Mouse (Mus musculus) erythroblast, adult 5-6 weeks (primary cell): ENCODE results near the gene Dpep2nb. TPM values are rescaled to one million over a fixed set of nuclear protein-coding genes. Genes with fewer than 3 reads are reported as not detected.
A peak's percentile ranks its signal among the peaks of the same experiment; 100 is the strongest.

Source experiments
- ATAC-seq: replicated peaks from 2 replicates; pipeline ENCODE4 v1.8.0; 2016; ENCODE audit warnings: moderate number of reproducible peaks, mild to moderate bottlenecking, moderate TSS enrichment, inconsistent platforms; ENCODE audit not compliant: poor library complexity, low FRiP score, severe bottlenecking
- total RNA-seq, 2 experiments: library from RNA; stranded (forward) in 1 of 2; stranded (reverse) in 1 of 2; fragments of 150-400 nt in 1 of 2; fragments of 200-764, 138-1000 nt in 1 of 2; gene quantifications; 2 replicates each; pipeline versions ENCODE4 v1.2.3 to v1.2.4; 2015 to 2017; ENCODE audit warnings: low replicate concordance in 2 of 2

Gene Dpep2nb
- not detected in 2 replicates for total RNA-seq (2015; ENCODE audit: low replicate concordance)
- not detected in 2 replicates for total RNA-seq (2017; ENCODE audit: low replicate concordance)

DNA sequence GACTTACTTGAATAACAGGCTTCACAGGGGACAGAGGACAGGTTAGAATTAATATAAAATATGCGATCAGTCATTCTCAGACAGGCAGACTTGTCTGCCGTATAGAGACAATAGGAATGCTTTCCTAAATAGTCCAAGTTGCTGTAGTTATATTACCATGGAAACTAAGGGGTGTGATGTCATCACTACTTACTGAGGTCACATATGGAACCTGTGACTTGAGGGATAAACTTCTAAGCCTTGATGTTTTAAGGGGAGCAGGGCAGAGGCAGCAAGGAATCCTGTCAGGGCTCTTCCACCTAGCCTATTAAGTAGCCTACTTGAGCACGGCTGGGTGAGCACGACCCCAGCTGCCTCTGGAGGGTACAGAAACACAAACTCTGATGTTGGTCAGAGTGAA is at the start of gene Dpep2nb:
Gene Dpep2nb (minus strand): TSS at position 101 of the 400 bp plus-strand sequence.
- no peak for ATAC-seq

DNA sequence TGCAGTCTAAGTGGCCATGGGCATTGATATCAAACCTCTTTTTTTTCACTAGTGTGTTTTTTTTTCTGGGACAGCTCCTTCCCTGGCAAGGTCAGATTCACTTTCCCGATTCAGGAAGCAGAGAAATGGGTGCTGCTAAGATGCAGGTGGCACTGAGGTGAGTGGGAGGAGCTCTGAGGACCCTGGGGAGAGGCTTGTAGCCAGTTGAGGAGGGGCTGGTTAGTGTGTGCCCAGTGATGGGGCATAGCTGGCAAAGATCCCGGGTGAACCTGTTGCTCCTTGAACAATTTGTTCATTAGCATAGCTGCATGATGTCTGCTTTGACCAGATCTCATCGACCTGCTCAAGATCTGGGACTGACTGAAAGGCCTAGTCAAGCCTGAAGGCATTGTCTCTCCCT is 49.3 kb upstream of the Dpep2nb start:
- ATAC-seq = no peak

DNA sequence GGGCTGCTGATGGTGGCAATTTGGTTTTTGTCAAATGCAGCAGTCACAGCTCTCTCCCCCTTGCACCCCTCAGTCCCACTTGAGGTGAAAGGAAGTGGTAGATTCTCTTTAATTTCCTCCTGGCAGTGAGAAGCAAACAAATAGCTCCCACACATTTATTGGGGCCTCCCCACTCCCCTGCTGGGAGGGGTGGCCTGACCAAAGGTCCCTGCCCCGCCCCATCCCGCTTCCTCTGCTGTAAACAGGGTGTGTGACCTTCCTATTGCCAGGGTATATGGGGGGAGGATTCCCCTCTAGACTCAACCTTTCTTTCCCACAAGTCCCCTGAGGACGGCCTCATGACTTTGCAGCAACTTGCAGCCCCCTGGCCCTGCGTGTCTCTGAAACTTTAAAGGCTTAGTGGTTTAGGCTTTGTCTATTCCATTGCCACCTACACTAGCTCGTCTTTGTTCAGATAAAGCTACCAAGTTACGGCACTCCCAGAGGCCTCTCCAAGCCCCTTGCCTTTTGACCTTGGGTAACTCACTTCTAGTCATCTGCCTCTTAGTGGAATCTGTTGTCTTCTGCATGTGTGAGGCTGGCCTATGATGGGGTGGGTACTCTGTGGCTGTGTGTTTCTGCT is 48.5 kb upstream of the Dpep2nb start:
- no peak for ATAC-seq

DNA sequence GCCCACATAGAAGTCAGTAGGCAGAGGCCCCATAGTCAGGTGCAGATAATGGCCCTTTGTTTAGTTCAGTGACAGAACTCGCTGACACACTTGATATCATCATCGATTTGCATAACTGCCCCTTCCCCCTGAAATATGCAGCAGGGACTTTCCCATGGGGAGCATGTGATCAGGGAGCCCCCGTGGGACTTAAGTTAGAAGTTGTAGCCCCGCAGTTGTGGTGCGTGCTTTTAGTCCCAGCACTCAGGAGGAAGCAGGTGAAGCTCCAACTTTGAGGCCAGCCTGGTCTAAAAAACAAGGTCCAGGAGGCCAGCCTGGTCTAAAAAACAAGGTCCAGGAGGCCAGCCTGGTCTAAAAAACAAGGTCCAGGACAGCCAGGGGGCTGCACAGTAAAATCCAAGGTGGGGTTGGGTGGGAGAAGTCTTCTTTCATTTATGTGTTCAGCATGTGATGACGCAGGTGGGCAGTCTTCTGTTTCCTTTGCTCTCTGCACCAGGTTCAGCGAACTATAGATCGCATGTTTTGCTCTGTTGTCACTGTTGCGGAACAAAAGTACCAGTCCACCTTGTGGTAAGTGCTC is 46.8 kb upstream of the Dpep2nb start:
- ATAC-seq = no peak

DNA sequence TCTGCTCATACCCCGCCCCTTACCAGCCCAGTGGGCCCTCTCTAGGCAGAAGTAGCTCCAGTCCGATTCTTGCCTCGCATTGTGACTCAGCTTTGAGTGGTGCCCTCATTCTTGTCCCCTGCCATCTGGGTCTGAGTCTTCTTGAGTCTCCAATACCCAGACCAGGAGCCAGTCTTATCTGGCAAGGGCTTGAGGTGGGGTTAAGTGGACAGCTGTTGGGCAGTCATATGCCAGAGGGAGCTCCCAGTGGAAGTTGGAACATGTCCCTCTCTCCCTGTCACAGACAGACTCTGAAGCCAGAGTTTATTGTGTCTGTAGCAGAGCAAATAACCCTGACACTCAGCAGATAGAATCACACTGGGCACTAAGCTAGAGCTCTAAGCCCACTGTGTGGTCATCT is 45.3 kb upstream of the Dpep2nb start:
- ATAC-seq = no peak

DNA sequence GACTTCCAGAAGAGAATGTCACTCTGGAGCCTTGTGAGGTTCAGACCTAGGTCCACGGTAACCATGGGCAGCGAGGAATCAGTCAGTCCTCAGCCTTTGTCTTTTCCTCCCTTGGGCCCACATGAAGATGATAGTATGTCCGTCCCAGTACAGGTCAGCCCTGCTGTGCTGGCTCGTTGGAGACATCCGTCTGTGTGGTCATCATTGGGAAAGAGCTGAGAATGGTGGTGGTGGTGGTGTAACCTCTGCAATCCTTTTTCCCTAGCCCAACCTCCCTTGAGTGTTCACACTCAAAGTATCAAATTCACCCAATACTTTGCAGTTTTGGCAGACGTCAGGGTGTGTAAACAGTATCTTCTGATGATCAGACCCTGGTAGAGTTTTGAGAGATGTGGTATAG is 44.1 kb upstream of the Dpep2nb start:
- ATAC-seq = no peak

DNA sequence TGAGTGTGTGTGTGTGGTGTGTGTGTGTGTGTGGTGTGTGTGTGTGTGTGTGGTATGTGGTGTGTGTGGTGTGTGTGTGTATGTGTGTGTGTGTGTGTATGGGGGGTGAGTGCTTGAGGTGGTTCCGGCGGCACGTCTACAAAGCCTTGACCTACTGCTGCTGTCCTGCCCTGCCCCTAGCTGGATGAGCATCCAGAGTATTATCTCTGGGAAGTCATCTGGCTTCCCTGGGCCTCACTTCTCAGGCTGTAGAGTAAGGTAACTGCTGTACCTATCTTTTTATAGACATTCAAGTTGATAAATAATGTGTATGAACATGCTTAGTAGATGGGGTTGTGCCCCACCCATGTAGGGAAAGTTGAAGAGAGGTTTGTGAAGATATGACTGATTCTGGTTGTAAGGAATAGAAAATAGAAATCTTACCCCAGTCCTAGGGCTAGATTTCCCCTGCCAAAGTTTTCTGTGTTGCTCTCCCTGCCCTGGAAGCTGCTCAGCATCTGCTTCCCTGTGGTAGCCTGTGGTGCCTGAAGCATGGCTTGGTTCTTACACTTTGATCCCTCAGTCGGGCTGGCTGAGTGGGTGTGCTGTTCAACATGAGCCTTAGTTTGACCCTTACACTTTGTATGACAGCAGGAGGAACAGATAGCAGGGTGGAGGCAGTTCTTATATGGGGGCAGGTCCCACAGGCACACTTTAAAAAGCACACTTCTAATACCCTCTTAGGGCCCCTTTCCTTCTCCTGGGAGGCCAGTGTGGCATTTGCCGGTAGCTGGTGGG is 42.3 kb upstream of the Dpep2nb start:
- no peak for ATAC-seq

DNA sequence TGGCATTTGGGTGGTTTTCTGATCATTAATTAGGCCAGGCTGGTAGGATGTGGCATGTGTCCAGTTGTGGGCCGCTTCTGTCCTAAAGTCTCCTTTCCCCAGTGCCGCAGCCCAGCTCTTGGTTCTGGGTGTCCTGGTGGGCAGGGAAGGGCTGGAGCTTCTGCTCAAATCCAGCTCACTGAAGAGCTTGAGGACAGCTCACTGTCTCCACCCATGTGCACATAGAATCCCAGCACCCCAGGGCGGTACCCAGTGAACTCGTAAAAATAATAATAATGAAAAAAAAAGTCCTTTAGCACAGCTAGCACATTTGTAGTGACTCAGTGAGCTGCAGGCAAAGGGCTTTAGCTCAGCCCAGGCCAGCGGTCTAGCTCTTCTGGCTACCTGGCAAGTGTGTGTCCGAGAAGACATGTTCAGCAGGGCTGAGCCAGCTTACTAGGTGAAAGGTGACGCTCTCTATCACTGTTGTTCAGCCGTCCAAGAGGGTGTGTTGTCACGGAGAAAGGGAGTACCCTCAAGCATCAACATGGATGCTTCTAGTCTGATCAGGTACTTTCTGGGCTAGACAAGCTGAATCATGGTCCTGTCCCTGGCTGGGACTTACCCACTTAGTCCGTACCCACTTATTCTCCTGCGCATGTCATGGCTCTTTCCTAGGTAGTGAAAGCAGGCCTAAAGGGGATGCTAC is 41.2 kb upstream of the Dpep2nb start:
- ATAC-seq = no peak

DNA sequence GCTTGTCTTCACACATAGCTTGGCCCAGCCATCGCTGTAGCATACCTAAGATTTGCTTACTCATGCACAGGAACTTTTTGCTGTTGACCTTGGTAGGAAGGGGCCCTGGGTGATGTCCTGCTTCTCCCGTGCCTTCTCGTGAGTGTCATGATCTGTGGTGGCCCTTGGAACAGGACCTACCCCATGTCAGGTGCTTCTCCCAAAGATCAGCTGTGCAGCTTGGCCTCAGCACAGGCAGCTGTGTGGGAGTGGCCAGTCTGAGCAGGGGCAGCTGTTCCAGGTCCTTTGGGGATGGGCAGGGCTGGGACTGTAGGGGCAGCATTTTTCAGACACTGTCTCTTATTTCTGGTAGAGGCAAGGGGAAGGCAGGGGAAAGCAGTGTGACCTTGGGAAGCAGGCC is 38.4 kb upstream of the Dpep2nb start:
- ATAC-seq = peak; percentile 32; the same call in 1 of the 2 replicates

DNA sequence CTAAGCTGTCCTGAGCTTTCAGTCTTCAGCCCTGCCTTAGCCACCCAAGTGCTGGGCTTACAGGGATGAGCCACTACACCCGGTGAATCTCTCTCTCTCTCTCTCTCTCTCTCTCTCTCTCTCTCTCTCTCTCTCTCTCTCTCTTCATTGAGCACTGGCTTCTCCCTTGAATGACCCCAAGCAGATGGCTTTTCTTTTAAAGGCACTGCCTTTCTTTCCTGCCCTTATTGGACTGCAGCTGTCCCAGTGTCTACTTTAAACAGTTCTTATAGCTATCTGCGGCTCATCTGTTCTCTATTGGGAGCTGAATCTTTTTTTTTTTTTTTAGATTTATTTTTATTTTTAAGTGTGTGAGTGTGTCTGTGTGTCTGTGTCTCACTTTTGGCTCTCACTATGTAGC is 37.3 kb upstream of the Dpep2nb start:
- ATAC-seq = no peak

DNA sequence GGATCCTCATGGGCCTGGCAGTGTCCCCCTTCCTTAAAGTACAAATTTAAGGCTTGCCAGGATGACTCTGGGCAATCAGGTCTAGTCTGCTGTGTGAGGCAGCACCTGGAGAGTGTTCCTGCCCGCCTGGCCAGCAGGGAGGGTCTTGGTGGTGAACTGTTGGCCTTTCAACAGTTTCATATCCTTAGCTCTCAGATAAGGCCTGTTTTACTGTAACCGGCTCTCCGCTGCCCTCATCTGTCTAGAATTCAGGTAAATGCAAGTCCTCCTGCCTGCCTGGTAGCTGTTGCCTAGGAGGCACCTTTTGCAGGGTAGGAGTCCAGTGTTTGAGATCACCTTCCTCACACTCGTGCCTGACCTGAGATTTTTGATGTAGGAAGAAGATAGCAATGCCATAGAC is 34.4 kb upstream of the Dpep2nb start:
- ATAC-seq = no peak

DNA sequence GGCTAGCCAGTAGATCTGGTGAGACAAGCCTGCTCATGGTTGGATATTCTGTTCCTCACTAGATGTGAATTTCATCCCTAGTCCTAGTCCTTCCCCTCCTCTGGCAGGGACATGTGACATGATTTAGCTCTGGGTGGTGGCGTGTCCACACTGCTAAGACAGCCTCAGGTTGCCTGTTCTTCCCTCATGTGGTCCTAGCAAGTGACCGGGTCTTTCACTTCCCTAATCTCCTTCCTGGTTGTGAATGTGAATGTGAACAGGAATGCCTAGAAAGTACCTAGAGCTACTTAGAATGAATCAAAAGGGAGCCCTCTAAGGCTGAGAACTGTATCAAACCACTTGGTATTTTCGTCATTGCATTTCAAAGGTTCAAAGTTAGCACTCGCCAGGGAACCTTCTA is 33.8 kb upstream of the Dpep2nb start:
- no peak for ATAC-seq

DNA sequence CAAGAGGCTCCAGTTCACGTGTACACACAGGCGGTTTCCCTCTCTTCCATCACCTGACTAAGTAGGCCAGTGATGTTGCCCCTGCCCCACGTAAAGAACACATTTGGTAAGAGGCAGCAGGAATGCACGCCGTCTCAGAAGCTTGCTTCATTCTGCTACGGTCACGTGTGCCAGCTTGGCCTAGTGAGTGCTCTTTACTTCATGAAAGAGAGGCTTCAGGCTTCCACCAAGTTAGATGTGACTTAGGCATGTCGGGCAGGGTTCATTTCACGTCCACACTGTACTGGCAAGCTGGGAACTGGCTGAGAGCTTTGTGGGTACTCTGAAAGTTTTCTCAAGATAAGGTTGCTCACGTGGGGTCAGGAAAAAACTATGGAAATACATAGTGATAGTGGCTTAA is 32.9 kb upstream of the Dpep2nb start:
- ATAC-seq = no peak

DNA sequence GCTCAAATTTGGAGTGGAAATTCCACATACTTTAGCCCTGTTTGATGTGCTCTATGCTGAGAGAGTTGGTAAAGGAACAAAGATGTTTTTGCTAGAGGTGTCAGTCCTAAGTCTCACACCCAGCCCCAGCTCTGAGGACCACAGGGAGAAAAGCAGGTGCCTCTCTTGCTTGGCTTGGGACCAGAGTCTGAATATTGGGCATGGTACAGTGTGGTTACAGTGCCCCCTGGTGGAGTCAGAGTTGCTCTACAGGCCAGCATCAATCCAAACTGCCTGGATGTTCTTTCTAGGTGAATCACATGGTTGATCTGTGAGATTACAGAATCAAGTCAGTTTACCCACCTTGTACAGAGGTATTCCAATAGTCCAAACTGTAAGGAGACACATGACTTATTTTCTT is 16.7 kb upstream of the Dpep2nb start:
- ATAC-seq = peak; percentile 92

DNA sequence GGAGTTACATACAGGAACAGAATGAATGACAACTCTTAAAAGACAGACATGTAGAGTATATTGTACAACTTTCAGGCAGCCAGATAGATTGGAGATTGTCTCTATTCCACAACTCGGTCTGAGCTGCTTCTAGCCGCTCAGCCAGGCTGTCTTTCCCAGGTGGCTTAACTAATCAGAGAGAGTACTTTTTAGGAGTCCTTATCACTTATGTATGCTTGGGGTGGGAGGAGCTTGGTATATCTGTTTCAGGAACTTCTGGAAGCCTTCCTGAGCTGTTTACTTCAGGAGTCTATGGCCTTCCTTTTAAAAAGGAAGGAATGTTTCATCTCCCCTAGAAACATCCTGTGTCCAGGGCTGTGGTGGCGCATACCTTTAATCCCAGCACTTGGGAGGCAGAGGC is 12.3 kb upstream of the Dpep2nb start:
- peak; percentile 57; the same call in 1 of the 2 replicates for ATAC-seq

DNA sequence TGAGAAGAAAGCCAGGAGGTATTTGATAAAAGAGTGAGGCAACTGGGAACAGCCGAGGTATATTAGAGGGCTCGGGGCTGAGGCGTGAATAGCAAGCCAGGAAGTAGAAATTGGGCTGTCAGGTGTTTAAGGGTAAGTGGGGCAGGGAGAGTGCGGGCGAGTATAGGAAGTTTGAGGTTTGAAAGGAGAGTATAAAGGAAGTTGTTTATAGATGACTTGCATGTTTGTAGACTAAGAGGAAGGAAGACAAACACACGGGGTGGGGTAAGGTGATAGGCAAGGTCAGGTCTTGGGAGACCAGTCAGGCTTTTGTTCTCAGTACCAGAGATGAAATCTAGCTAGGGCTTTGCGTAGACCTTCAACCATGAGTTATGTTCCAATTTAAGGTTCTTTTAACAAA is 11.4 kb upstream of the Dpep2nb start:
- ATAC-seq = peak; percentile 48; the same call in 1 of the 2 replicates

DNA sequence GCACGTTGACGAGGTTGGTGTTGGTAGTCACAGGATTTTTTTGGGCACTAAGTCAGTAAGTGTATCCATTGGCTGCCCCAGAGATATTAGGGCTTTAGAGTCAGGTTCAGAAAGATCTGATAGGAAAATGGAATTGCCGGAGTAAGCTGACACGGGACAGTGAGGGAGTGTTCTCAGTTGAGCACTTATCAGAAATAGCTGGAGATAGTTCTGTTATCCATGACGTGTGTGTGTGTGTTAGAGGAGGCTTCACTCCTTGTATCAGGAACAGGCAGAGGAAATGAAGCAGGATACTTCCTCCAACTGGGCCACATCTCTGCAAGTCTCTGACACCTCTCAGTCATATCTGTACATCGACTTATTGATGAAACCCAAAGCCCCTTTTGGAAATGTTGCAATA is 10.5 kb upstream of the Dpep2nb start:
- no peak for ATAC-seq

DNA sequence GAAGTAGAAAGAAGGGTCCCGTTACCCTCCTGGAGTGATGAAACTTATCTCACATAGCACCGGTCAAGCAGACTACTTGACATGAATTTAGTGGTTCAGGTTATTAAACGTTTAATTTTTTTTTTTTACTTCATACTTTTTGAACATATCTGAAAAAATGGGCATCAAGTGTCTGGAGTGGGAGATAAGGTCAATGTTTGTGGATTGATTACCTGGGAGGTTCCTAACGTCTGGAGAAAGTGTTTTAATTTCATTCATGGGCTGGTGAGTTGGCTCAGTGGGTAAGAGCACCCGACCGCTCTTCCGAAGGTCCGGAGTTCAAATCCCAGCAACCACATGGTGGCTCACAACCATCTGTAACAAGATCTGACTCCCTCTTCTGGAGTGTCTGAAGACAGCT is 6.4 kb upstream of the Dpep2nb start:
- 0 out of 2 replicates have a peak, but pooled peaks have one; percentile 21 for ATAC-seq

DNA sequence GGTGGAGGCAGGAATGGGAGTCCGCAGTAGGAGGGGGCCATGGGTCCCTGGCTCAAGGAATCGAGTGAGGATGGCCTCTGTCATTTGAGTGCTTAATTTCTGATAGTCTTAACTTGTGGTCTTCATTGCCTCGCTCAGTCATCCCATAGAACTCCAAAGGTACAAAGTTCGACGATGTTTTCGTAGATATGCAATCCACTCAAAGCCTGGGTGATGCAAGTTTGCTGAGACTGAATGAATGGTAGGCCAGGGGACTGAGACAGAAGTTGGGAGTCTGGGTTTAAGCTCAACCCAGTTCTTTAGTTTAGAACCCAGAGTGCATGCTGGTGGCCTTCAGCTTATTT is 5.8 kb upstream of the Dpep2nb start, which contains the start of gene Ddx28:
Gene Ddx28 (minus strand): TSS at position 240 of the 344 bp plus-strand sequence.
- ATAC-seq = no peak; the same call in 1 of the 2 replicates
